Mouse (Mus musculus): Measurements from ENCODE around the gene Rwdd2a.
"Not testable (repeated sequence)": the region's sequence is repeated elsewhere in the genome, so short reads cannot be mapped to it uniquely, and the experiment has no call there.

- TF ChIP-seq CTCF (IDR thresholded peaks at IDR 0.05; ENCODE audit: control insufficient read depth, insufficient read depth, insufficient replicate concordance, low read depth, low read length); POLR2A (IDR thresholded peaks at IDR 0.05; ENCODE audit: control insufficient read depth, low read depth, low read length): not testable (repeated sequence)
Measured at GRCm38 (mm10) chr9:86596983-86597382, 25.2 kb downstream of the Rwdd2a start.

Measured in testis, adult 2 months (tissue).